Mouse (Mus musculus) CH12.LX (cell line): Measurements from ENCODE around the gene Gm12216.
"Not testable (repeated sequence)": the region's sequence is repeated elsewhere in the genome, so short reads cannot be mapped to it uniquely, and the experiment has no call there.

ENCODE experiments used
- GABPA ChIP-seq: IDR thresholded peaks from 2 replicates; pipeline ENCODE4 v1.6.1; 2012; ENCODE audit warnings: low read depth, low read length, improper control_type of control experiment, inconsistent platforms; ENCODE audit not compliant: insufficient replicate concordance
- POLR2A ChIP-seq: IDR thresholded peaks from 2 replicates; pipeline ENCODE4 v1.6.1; 2011; ENCODE audit warnings: low read depth, mild to moderate bottlenecking, improper control_type of control experiment, low read length

- TF ChIP-seq GABPA, POLR2A: not testable (repeated sequence)
These were observed 9.3 kb upstream of the Gm12216 start for GRCm38 (mm10) chr11:53868323-53868722.
